Mouse (Mus musculus) CH12.LX (cell line): ENCODE measurements around the gene Epha10. TPM values are rescaled to one million over a fixed set of nuclear protein-coding genes. Genes with fewer than 3 reads are reported as not detected.

Experiments used
- DNase-seq: peaks from one replicate; pipeline ENCODE4 v3.0.0-alpha.2; 2013; ENCODE audit errors: extremely low read depth
- H3K27ac ChIP-seq: 2 replicates; pipeline ENCODE4 v1.5.1; 2012; ENCODE audit warnings: low read depth, mild to moderate bottlenecking, control low read depth, moderate library complexity; ENCODE audit not compliant: insufficient read depth
- H3K27me3 ChIP-seq: replicated peaks from 2 replicates; pipeline ENCODE3; 2012; ENCODE audit warnings: inconsistent platforms
- H3K36me3 ChIP-seq, 2 experiments: replicated peaks in 1 of 2; 2 replicates each; pipeline versions ENCODE3 to v1.6.1; 2012; ENCODE audit warnings: inconsistent platforms in 1 of 2, low read length in 1 of 2, mild to moderate bottlenecking in 1 of 2, mixed read lengths in 1 of 2, moderate library complexity in 1 of 2; ENCODE audit not compliant: control insufficient read depth in 1 of 2, insufficient read depth in 1 of 2
- H3K4me1 ChIP-seq, 2 experiments: 2 replicates each; pipeline ENCODE4 v1.6.1; 2012; ENCODE audit warnings: inconsistent platforms in 1 of 2, moderate library complexity in 1 of 2; ENCODE audit not compliant: insufficient read depth in 2 of 2, control insufficient read depth in 1 of 2
- H3K4me2 ChIP-seq: 2 replicates; pipeline ENCODE4 v1.6.1; 2012; ENCODE audit warnings: low read depth, mild to moderate bottlenecking, control low read depth; ENCODE audit not compliant: poor library complexity, insufficient read depth, severe bottlenecking
- H3K4me3 ChIP-seq, 3 experiments: fragments of 150-350 bp in 1 of 3; sonication (generic) in 1 of 3; replicated peaks in 1 of 3; 2 replicates each; pipeline versions ENCODE3 to v1.5.1; 2011 to 2012; ENCODE audit warnings: low read depth in 2 of 3, low read length in 2 of 3, mild to moderate bottlenecking in 2 of 3, moderate library complexity in 2 of 3, control low read depth in 1 of 3, improper control_type of control experiment in 1 of 3, inconsistent platforms in 1 of 3, mixed read lengths in 1 of 3; ENCODE audit not compliant: poor library complexity in 1 of 3
- H3K79me2 ChIP-seq: replicated peaks from 2 replicates; pipeline ENCODE4 v1.6.1; 2012; ENCODE audit warnings: mild to moderate bottlenecking, moderate library complexity; ENCODE audit not compliant: control insufficient read depth, poor library complexity, insufficient read depth, severe bottlenecking; ENCODE audit errors: extremely low read depth
- H3K9ac ChIP-seq: 2 replicates; pipeline ENCODE4 v1.6.1; 2012; ENCODE audit warnings: low read depth, mild to moderate bottlenecking, control low read depth, moderate library complexity; ENCODE audit not compliant: insufficient read depth
- H3K9me3 ChIP-seq: replicated peaks from 2 replicates; pipeline ENCODE3; 2012; ENCODE audit warnings: low read length, inconsistent platforms, mixed read lengths
- BHLHE40 ChIP-seq: IDR thresholded peaks from 2 replicates; pipeline ENCODE4 v1.6.1; 2011; ENCODE audit warnings: mild to moderate bottlenecking, low read depth, low read length, improper control_type of control experiment
- CHD1 ChIP-seq: IDR thresholded peaks from 2 replicates; pipeline ENCODE4 v1.6.1; 2012; ENCODE audit warnings: low read depth, low read length, improper control_type of control experiment, inconsistent platforms
- CTCF ChIP-seq, 2 experiments: IDR thresholded peaks in 1 of 2; conservative IDR thresholded peaks in 1 of 2; 2 replicates each; pipeline ENCODE4 v1.5.1; 2011 to 2012; ENCODE audit warnings: low read depth in 2 of 2, low read length in 2 of 2, improper control_type of control experiment in 1 of 2, inconsistent platforms in 1 of 2, mild to moderate bottlenecking in 1 of 2, moderate library complexity in 1 of 2
- EP300 ChIP-seq: IDR thresholded peaks from 2 replicates; pipeline ENCODE4 v1.6.1; 2011; ENCODE audit warnings: low read length, improper control_type of control experiment
- KAT2A ChIP-seq: IDR thresholded peaks from 2 replicates; pipeline ENCODE4 v1.6.1; 2012; ENCODE audit warnings: low read length, improper control_type of control experiment, inconsistent platforms; ENCODE audit not compliant: insufficient replicate concordance
- MAFK ChIP-seq: IDR thresholded peaks from 2 replicates; pipeline ENCODE4 v1.6.1; 2011; ENCODE audit warnings: low read length, improper control_type of control experiment; ENCODE audit not compliant: insufficient replicate concordance
- MAX ChIP-seq: IDR thresholded peaks from 2 replicates; pipeline ENCODE4 v1.6.1; 2011; ENCODE audit warnings: low read length, improper control_type of control experiment
- MAZ ChIP-seq: IDR thresholded peaks from 2 replicates; pipeline ENCODE4 v1.6.1; 2012; ENCODE audit warnings: low read depth, mild to moderate bottlenecking, inconsistent platforms, low read length, improper control_type of control experiment, moderate library complexity
- MEF2A ChIP-seq: IDR thresholded peaks from 2 replicates; pipeline ENCODE4 v1.6.1; 2014; ENCODE audit warnings: low read depth, mild to moderate bottlenecking, inconsistent platforms, low read length, improper control_type of control experiment, borderline replicate concordance
- MXI1 ChIP-seq: IDR thresholded peaks from 2 replicates; pipeline ENCODE4 v1.6.1; 2011; ENCODE audit warnings: mild to moderate bottlenecking, low read depth, low read length, improper control_type of control experiment
- NRF1 ChIP-seq: IDR thresholded peaks from 2 replicates; pipeline ENCODE4 v1.6.1; 2014; ENCODE audit warnings: low read depth, mild to moderate bottlenecking, inconsistent platforms, low read length, improper control_type of control experiment, moderate library complexity
- PAX5 ChIP-seq: IDR thresholded peaks from 2 replicates; pipeline ENCODE4 v1.6.1; 2012; ENCODE audit warnings: low read length, inconsistent platforms, mixed read lengths
- POLR2AphosphoS2 ChIP-seq: IDR thresholded peaks from 2 replicates; pipeline ENCODE4 v1.6.1; 2011; ENCODE audit warnings: low read depth, low read length, improper control_type of control experiment
- RCOR1 ChIP-seq: conservative IDR thresholded peaks from 2 replicates; pipeline ENCODE4 v1.6.1; 2012; ENCODE audit warnings: low read depth, mild to moderate bottlenecking, inconsistent platforms, low read length, improper control_type of control experiment
- UBTF ChIP-seq: IDR thresholded peaks from 2 replicates; pipeline ENCODE4 v1.6.1; 2012; ENCODE audit warnings: low read depth, mild to moderate bottlenecking, inconsistent platforms, low read length, improper control_type of control experiment, moderate library complexity
- ZMIZ1 ChIP-seq: IDR thresholded peaks from 2 replicates; pipeline ENCODE4 v1.6.1; 2012; ENCODE audit warnings: low read depth, mild to moderate bottlenecking, inconsistent platforms, low read length, improper control_type of control experiment
- ZNF384 ChIP-seq: IDR thresholded peaks from 2 replicates; pipeline ENCODE4 v1.6.1; 2012; ENCODE audit warnings: low read depth, low read length, improper control_type of control experiment, inconsistent platforms
- dilution Hi-C: fragments of 300-500 bp; cut with MboI; formaldehyde crosslinking; loops from 2 replicates; pipeline ENCODE4 v1.14.3; 2020; ENCODE audit warnings: low sequenced_read_pairs; ENCODE audit not compliant: extremely low pct_unique_long_range_greater_than_20kb, extremely low pct_ligation_motif_present
- in situ Hi-C: fragments of 300-500 bp; cut with MboI; formaldehyde crosslinking; loops from 3 replicates; pipeline ENCODE4 v1.14.3; 2019; ENCODE audit warnings: low sequenced_read_pairs, low pct_ligation_motif_present, low pct_unique_long_range_greater_than_20kb, mixed read lengths
- polyA plus RNA-seq: library from polyadenylated mRNA; unstranded; fragments of >175 nt; gene quantifications from 2 replicates; pipeline ENCODE4 v1.2.1, GENCODE M21; 2012; ENCODE audit warnings: low read depth; ENCODE audit not compliant: insufficient read length
- total RNA-seq, 2 experiments: library from RNA; depleted of rRNA; stranded (reverse); fragments of 300-350 nt in 1 of 2; fragments of >200 nt in 1 of 2; gene quantifications; 2 replicates each; pipeline ENCODE4 v1.2.3; 2012 to 2014

Epha10 gene
- total and polyA plus RNA-seq, 3 experiments: not detected

GRCm38 (mm10) chr4:124957284-124957683, 76.6 kb downstream of the Epha10 start:
- Histone ChIP-seq H3K27me3 (peaks cover 13% of the 10 kb centered on the region), H3K9ac (no peak overlapping the region), H3K4me2 (no peak overlapping the region), H3K9me3 (no peaks in the 10 kb centered on the region), H3K4me3 (no peak overlapping the region), H3K4me1 (no peaks in the 10 kb centered on the region), H3K36me3 (no peaks in the 10 kb centered on the region), H3K79me2 (no peaks in the 10 kb centered on the region), H3K27ac (no peak overlapping the region)
- dilution Hi-C loops: loop anchor here (25.0 kb wide), 1 partner anchor 105 kb away; the partner anchor contains the start of genes Dnali1 and Snip1
- no peak for DNase-seq
- TF ChIP-seq CHD1: no peak
- TF ChIP-seq NRF1: no peak
- no peak for TF ChIP-seq MEF2A
- no peak for TF ChIP-seq MAZ
- TF ChIP-seq ZMIZ1: no peak
- no peak for TF ChIP-seq RCOR1
- in situ Hi-C loops: no loop called here

DNA sequence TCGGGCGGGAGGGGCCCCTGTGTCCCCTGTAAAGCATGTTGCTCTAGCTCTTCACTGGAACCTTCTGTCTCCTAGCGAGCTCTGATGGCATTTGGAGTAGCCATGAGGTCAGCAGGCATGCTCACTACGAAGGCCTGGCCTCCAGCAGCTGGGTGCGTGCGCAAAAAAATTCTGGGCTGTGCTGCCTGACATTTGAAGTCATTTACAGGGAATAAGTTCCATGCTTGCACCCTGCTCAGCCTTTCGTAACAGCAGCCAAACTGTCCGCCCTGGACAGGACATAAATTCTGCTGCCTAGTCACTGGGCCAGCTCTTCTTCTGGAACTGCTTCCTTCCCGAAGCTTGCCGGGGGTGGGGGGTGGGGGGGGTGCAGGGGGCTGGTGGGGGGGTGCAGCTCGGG, 78.4 kb downstream of the Epha10 start:
- in situ Hi-C loops: no loop called here
- H3K36me3 ChIP-seq: no peaks in the 10 kb centered on the region
- DNase-seq: no peak
- no peaks in the 10 kb centered on the region for H3K79me2 ChIP-seq
- TF ChIP-seq MEF2A (no peak), MAFK (no peak), RCOR1 (no peak), BHLHE40 (no peak), ZNF384 (no peak), ZMIZ1 (no peak), POLR2AphosphoS2 (no peak), MAX (no peak), KAT2A (no peak), MAZ (no peak), PAX5 (no peak), MXI1 (no peak), UBTF (no peak), CTCF (conservative IDR thresholded peaks at IDR 0.05 in 1 of 2, IDR thresholded peaks at IDR 0.05 in 1 of 2; ENCODE audit: low read depth in 2 of 2, low read length in 2 of 2) (no peak), EP300 (no peak)
- H3K9me3 ChIP-seq: peaks cover 2% of the 10 kb centered on the region
- H3K27me3 ChIP-seq: peaks cover 13% of the 10 kb centered on the region
- no peak overlapping the region for H3K27ac ChIP-seq
- H3K9ac ChIP-seq: no peak overlapping the region
- no peak overlapping the region for H3K4me3 ChIP-seq
- dilution Hi-C loops: loop anchor here (25.0 kb wide), 1 partner anchor 103 kb away; the partner anchor contains the start of genes Dnali1 and Snip1
- no peak overlapping the region for H3K4me2 ChIP-seq
- no peaks in the 10 kb centered on the region for H3K4me1 ChIP-seq
